Mouse (Mus musculus) left cerebral cortex, postnatal 36 days (tissue): Measurements from ENCODE around the gene Msi2. TPM values are rescaled to one million over a fixed set of nuclear protein-coding genes. Genes with fewer than 3 reads are reported as not detected.

Experiments used
- DNase-seq, 2 experiments: peaks; one replicate each; pipeline ENCODE4 v3.0.0; 2021 to 2022; ENCODE audit warnings: low spot score in 2 of 2, mixed read lengths in 1 of 2
- intact Hi-C: fragments of 180-260 bp; cut with DNase I; formaldehyde crosslinking; loops from one replicate; pipeline ENCODE4 v1.15.1; 2025
- total RNA-seq, 2 experiments: library from RNA; stranded (reverse); gene quantifications; 2 replicates each; pipeline ENCODE4 v1.2.3; 2021

The Msi2 gene
- total RNA-seq, 2 experiments from 2014 or later = 117 to 132 TPM

GRCm38 (mm10) chr11:88406408-88406915 is 311.9 kb downstream of the Msi2 start:
- intact Hi-C loops = loop anchor here (5.0 kb wide), 1 partner anchor 114 kb away; the partner anchor contains the start of gene Ccdc182

DNA sequence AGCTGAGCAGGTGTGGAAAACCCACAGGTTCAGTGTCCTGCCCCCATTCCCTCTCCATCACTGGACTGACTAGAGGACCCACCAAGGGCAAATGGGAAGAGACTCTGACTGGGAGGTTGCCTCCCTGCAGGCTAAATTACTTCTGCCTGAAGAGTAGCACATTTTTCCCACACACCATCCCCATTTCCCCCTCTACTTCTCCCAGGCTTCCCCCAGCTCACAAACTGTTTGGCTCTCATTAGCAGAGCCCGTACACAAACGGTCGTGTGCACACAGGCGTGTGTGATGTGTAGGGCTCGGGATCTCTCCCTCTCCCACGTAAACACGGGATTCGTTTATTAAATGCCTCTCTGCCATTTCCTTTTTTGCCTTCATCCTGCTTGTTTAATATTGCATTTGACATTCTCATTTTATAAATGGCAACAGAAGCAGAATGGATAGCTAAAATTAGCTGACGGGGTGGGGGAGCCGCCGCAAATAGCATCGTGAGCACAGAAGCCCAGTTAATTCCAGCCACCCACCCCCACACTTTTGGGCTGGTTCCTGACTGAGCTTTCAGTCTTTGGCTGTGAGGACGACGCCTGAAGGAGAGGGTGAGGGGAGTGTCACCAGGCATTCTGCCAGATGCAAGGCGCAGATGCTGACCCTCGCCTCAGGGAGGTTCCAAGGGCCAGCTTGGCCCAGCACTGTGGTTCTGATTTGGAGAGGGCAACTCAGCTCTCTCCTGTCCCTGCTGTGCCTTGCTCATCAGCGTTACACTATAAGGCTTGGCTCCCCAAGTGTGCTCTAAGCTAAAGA is 313.3 kb downstream of the Msi2 start:
- intact Hi-C loops = loop anchor here (5.0 kb wide), 1 partner anchor 113 kb away; the partner anchor contains the start of gene Ccdc182
- peak; percentile 70 to 79 for DNase-seq

More at GRCm38 (mm10) chr11:88406408-88406915, 311.9 kb downstream of the Msi2 start:
- no peak for DNase-seq

DNA sequence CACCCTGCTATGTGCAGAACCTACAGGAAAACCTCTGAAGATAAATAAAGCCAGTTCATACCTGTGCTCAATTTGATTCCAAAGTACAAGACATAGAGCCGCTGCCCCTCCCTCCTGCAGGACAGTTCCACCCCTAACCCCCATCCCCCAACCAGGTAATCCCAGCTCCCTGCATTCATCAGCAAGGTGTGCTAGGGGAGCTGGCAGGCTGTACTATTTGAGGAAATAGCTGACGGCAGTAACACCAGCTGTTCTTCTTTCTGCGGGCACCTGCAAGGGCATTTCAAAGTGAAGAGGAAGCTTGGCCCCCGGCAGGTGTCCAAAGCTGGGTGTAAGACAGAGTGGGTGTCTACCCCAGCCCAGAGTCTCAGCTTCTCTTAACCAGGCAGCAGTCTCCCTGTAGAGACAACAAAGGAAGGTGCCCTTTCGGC is 314.1 kb downstream of the Msi2 start:
- intact Hi-C loops = no loop called here
- DNase-seq = no peak

DNA sequence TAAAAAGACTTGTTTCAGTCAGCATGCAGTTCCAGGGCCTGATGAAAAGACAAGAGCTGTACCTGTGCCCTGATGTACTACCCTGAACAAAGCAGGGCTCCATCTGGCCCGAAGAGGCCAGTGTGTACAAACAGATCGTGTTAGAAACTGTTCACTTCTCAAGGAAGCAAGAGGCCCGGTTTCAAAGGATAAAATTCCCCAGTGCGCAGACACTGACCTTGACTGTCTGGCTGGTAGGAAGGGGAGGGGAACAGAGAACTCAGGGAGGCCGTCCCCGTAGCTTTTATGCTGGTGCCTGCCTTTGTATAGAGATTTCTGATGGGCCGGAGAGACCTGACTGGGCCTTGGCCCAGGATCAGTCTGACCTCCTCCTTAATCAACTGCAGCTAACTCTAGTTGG is 316.0 kb downstream of the Msi2 start:
- intact Hi-C loops = no loop called here
- no peak for DNase-seq

GRCm38 (mm10) chr11:88401333-88401732 is 317.0 kb downstream of the Msi2 start:
- intact Hi-C loops = no loop called here
- DNase-seq = no peak

DNA sequence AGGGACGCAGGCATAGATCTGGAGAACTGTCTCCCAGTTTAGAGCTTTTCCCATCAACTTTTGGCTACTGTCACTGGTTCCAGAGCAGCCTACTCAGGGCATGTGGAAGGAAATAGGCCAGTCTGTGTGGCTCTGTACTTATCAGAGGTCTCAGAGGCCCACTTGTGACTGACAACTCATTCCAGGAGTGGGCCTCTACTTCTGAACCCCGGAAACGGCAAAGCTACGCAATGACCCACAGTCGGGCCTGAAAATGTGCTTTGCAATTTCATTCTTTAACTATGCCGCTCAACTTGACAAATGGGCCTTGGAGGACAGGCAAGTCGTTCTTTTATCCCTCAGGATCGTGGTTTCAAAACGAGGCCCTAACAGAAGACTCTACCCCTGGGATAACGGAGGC is 317.4 kb downstream of the Msi2 start:
- DNase-seq = no peak
- intact Hi-C loops = no loop called here

DNA sequence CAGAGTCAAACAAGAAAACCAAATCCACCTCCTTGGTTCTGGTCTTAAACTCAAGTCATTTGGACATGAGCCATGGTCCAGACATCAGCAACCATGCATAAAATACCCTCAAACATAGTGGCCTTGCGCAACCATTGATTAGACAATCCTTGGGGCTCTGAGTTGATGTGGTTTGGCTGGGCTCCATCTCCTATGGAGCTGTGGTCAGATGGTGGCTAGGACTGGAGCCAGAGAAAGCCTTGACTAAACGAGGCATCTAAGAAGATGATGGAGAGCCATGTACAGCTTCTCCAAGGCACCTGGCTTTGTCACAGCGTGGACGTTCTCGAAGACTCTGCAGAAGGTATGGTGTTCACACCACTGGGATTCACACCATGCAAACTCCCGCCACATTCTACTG is 318.1 kb downstream of the Msi2 start:
- intact Hi-C loops = no loop called here

GRCm38 (mm10) chr11:88399431-88399830 is 318.9 kb downstream of the Msi2 start:
- intact Hi-C loops = no loop called here
- no peak for DNase-seq

More for the DNA sequence above, 318.1 kb downstream of the Msi2 start:
- DNase-seq = no peak

DNA sequence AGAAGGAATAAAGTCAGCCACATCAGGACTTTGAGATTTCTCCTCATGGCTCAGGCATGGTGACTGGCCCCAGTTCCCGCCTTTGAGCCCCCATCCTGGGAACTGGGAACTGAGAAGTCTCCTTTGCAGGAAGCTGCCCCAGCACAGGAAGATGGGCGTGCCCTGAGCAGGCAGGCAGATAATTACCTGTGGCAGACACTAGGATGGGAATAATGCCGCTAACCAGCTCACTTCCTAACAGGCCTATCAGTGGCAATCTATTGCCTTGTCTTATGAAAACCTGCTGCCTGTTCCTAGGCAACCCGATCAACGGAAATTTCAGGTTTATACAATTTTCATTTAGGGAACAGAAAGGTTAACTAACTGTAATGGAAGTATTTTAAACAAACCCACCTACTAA is 319.3 kb downstream of the Msi2 start:
- intact Hi-C loops = no loop called here

DNA sequence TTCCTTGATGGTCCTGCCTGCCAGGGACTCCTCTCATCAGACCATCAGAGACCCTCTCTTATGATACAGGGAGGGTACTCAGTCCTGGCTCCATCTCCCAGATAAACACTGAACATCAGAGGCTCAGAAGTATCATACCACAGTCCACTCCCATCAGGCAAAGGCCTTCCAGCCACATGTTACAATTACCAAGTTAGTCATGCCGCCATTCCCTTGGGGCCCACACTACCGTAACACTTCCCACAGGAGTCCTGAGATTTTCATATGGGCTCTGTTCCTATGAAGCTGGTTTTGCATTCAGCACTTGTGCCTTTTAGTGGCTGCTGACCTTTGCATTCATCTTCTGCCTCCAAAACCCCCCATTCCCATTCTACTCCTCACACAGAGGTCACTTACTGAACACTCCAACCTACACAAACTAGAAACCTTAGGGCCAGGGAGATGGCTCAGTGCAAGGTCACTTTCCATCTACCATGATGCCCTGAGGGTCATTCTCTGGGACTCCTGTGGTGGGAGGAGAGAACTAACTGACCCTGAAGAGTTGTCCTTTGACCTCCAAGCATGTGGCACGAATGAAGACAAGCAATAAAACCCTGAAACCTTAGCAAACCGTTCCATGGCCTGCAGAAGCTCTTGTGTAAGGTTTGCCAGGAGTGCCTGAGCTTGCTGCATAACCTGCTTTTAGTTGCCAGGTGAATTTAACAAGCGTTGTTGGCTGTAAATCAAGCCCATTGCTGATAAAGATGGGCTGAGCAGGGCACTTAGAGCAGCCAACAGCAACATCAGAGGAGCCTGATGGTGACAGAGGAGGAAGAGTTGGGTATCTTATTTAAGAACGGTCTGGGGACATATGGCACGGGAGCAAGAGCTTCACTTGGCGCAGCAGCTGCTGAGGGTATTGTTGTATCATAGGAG is 323.0 kb downstream of the Msi2 start:
- no peak for DNase-seq
- intact Hi-C loops = no loop called here

More for the DNA sequence above, 319.3 kb downstream of the Msi2 start:
- DNase-seq = no peak

GRCm38 (mm10) chr11:88394341-88395075 is 323.8 kb downstream of the Msi2 start:
- intact Hi-C loops = no loop called here
- no peak for DNase-seq

DNA sequence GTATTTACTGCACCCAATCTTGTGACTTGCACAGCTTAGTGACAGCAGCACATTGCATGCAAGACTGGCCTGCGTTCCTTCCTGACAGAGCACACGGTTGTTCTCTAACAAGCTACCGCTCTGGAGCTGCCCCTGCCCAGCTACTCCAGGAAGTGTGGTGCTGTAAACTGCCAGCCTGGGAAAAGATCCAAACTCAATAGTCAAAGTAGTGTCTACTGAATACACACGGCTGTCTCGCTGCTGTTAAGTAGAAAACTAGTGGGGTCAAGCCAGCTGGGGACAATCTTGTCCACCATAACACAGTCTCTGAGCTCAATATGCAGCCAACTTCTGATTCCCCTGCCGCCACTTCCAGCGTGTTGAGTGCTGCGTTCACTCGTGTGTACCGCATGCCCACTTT is 325.6 kb downstream of the Msi2 start:
- no peak for DNase-seq
- intact Hi-C loops = no loop called here

GRCm38 (mm10) chr11:88391181-88391814 is 327.0 kb downstream of the Msi2 start:
- intact Hi-C loops = no loop called here
- no peak for DNase-seq

DNA sequence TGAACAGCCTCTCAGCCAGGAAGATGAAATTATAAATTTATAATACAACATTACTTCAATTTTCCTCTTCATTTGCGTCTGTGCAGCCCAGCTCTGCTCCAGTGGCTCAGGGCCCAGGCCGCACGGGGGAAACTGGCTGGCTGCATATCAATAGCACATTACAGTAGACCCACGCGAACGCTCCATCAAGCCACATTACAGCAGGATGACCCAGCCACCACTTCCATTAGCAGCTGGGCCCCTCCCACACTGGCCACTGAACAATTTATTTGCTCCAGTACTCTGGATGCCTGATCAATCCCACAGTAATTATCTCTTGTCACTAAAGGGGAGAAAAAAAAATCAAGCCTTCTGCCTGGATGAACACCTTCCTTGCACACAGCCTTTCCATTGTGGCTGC is 328.8 kb downstream of the Msi2 start:
- no peak for DNase-seq
- intact Hi-C loops = no loop called here

GRCm38 (mm10) chr11:88386916-88387315 is 331.4 kb downstream of the Msi2 start:
- intact Hi-C loops = no loop called here
- DNase-seq = no peak

DNA sequence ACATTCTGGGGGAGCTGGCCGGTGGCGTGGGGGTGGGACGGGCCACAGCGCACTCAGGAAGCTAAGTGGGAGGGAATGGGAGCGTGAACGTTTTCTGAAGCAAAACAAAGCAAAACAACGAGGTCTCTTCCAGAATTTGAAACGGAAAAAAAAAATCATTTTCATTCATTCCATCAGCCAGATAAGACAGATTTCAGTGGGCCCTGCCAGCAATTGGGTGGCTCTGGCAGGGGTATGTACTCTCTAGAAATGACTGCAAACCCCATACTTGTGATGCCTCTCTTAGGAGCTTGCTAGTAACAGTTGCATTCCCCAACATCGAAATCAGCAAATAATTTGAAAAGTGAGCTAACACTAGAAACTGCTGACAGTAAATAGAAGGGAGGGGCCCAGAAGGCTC is 335.9 kb downstream of the Msi2 start:
- no peak for DNase-seq
- intact Hi-C loops = no loop called here

DNA sequence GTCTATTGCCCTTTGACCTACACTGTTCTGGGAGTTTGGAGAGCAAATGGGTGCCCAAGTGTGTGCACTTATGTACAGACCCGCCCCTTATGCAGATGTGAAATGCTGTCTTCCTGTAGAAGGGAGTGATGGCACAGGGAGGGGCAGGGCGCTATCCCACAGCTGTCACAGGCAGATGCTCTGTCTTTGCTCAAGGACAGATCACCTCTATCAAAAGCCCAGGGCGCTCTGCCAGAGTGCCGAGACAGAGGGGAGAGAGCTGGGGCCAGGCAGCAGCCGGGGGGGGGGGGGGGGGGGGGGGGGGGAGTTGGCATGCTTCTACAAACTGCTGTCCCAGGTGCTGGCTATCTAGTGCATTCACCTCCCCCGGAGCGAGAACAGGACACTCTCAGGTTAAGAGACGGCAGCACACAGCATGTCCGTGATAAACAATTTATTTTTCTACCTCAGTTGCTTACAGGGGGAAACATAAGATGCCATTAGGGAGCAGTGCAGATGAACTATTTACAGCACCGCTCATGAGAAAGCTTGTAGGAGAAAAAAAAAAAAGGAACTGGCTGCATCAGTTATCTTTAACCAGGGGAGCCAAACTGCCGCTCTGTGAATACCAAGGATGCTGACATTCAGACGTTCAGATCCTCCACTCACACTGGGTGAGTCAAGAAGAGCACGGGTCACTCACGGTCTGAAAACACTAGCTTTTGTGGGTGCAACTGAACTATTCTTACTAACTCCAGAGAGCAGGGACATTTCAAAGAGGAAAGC is 337.0 kb downstream of the Msi2 start:
- intact Hi-C loops = no loop called here
- no peak for DNase-seq

GRCm38 (mm10) chr11:88379635-88380034 is 338.7 kb downstream of the Msi2 start:
- intact Hi-C loops = no loop called here
- no peak for DNase-seq
